In the genomic region with DNA sequence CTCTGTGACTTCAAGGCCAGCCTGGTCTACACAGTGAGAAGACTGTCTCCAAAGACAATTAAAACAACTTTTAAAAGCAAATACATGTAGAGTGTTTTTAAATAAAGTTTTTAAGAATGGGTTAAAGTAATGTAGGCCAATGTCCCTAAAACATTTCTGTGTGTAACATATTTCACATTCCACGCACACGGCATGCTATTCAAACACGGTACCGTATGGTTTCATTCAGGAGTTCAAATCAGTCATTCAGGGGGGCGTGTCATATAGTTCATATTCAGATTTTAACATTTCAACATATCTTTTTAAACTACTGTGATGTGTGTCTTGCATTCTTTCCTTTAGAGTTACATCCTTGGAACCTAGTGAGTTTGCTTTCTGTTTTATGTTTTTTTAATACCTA, we compare ENCODE assay signal across 21 mouse cellular contexts. TPM values are rescaled to one million over a fixed set of nuclear protein-coding genes. Genes with fewer than 3 reads are reported as not detected.
A peak's percentile ranks its signal among the peaks of the same experiment; 100 is the strongest.
DNase-seq lines count a peak whose midpoint lies in the region; ATAC-seq lines count a peak whose summit lies in the region.
"Had no signal": no experiment of that assay in that cellular context is flagged by ENCODE, and none has a peak within 500 bp of the region (broad histone marks: within the 10 kb centered on the region; RNA-seq: fewer than 3 reads in every experiment).

No protein-coding gene starts in this region.

- H3K4me3 ChIP-seq in forebrain, embryonic 10.5 days: no peak overlapping the region
- H3K4me3 ChIP-seq in forebrain, embryonic 16.5 days (replicated peaks; ENCODE audit: low read length): no peak overlapping the region
- H3K4me3 ChIP-seq in midbrain, embryonic 11.5 days (ENCODE audit: low read depth, low read length): no peak overlapping the region
- H3K4me3 ChIP-seq in midbrain, embryonic 14.5 days (replicated peaks; ENCODE audit: low read depth, low read length): no peak overlapping the region
- H3K4me3 ChIP-seq in limb, embryonic 10.5 days: no peak overlapping the region
- no peak overlapping the region for H3K4me3 ChIP-seq in kidney, embryonic 14.5 days (ENCODE audit: low read length)
- H3K4me3 ChIP-seq: forebrain, embryonic 12.5 days; heart, embryonic 13.5 days; intestine, embryonic 15.5 days had no signal

- H3K27ac ChIP-seq in forebrain, embryonic 10.5 days: 0 out of 2 replicates have a peak overlapping the region, but pooled peaks have one; percentile 26
- no peak overlapping the region for H3K27ac ChIP-seq in forebrain, embryonic 16.5 days (ENCODE audit: low read length)
- H3K27ac ChIP-seq in midbrain, embryonic 11.5 days (ENCODE audit: low read depth, low read length): no peak overlapping the region
- no peak overlapping the region for H3K27ac ChIP-seq in midbrain, embryonic 14.5 days (replicated peaks; ENCODE audit: low read depth, low read length)
- H3K27ac ChIP-seq in limb, embryonic 10.5 days: 0 out of 2 replicates have a peak overlapping the region, but pooled peaks have one; percentile 21
- H3K27ac ChIP-seq in kidney, embryonic 14.5 days (ENCODE audit: low read depth, low read length): no peak overlapping the region
- H3K27ac ChIP-seq: hindbrain, embryonic 14.5 days; intestine, embryonic 15.5 days had no signal

- H3K4me1 ChIP-seq in forebrain, embryonic 10.5 days: peaks cover 56% of the 10 kb centered on the region
- peaks cover 12% of the 10 kb centered on the region for H3K4me1 ChIP-seq in forebrain, embryonic 16.5 days (replicated peaks; ENCODE audit: control insufficient read depth, insufficient read depth, low read length)
- H3K4me1 ChIP-seq in midbrain, embryonic 11.5 days (ENCODE audit: control insufficient read depth, insufficient read depth, low read length): peaks cover 3% of the 10 kb centered on the region
- no peaks in the 10 kb centered on the region for H3K4me1 ChIP-seq in midbrain, embryonic 14.5 days (ENCODE audit: control insufficient read depth, insufficient read depth, low read length)
- peaks cover 72% of the 10 kb centered on the region for H3K4me1 ChIP-seq in limb, embryonic 10.5 days
- H3K4me1 ChIP-seq in kidney, embryonic 14.5 days (ENCODE audit: control insufficient read depth, insufficient read depth, low read length): peaks cover 27% of the 10 kb centered on the region

- ATAC-seq in forebrain, embryonic 16.5 days: no peak
- ATAC-seq in midbrain, embryonic 11.5 days (ENCODE audit: low FRiP score): no peak
- ATAC-seq in midbrain, embryonic 14.5 days (ENCODE audit: low FRiP score, low TSS enrichment): no peak
- no peak for ATAC-seq in kidney, embryonic 14.5 days (ENCODE audit: low FRiP score, low TSS enrichment)
- ATAC-seq: CD4-positive, CD25-positive, alpha-beta regulatory T cell, adult 4 months; intestine, embryonic 15.5 days had no signal

- peaks cover 3% of the 10 kb centered on the region; the same call in 1 of the 2 replicates for H3K27me3 ChIP-seq in forebrain, embryonic 10.5 days (ENCODE audit: poor library complexity, severe bottlenecking)
- H3K27me3 ChIP-seq in forebrain, embryonic 16.5 days (replicated peaks; ENCODE audit: control insufficient read depth, insufficient read depth, low read length): no peaks in the 10 kb centered on the region
- no peaks in the 10 kb centered on the region for H3K27me3 ChIP-seq in midbrain, embryonic 11.5 days (ENCODE audit: control insufficient read depth, insufficient read depth, low read length)
- no peaks in the 10 kb centered on the region for H3K27me3 ChIP-seq in midbrain, embryonic 14.5 days (ENCODE audit: control insufficient read depth, insufficient read depth, low read length)
- H3K27me3 ChIP-seq in limb, embryonic 10.5 days (ENCODE audit: low read depth, poor library complexity, severe bottlenecking): no peaks in the 10 kb centered on the region
- H3K27me3 ChIP-seq in kidney, embryonic 14.5 days (ENCODE audit: control insufficient read depth, insufficient read depth, low read length): no peaks in the 10 kb centered on the region
- H3K27me3 ChIP-seq: forebrain, embryonic 12.5 days; heart, embryonic 13.5 days; intestine, embryonic 15.5 days had no signal

- 89% methylated on average over 5 of the region's 5 CpGs for WGBS in forebrain, embryonic 10.5 days
- WGBS in forebrain, embryonic 16.5 days: 90% methylated on average over 5 of the region's 5 CpGs
- WGBS in midbrain, embryonic 11.5 days: 89% methylated on average over 5 of the region's 5 CpGs
- 93% methylated on average over 5 of the region's 5 CpGs for WGBS in midbrain, embryonic 14.5 days
- WGBS in limb, embryonic 10.5 days: 86% methylated on average over 5 of the region's 5 CpGs
- WGBS in kidney, embryonic 14.5 days: 89% methylated on average over 5 of the region's 5 CpGs

- H3K4me2 ChIP-seq in forebrain, embryonic 16.5 days (ENCODE audit: low read length): no peak overlapping the region
- no peak overlapping the region for H3K4me2 ChIP-seq in midbrain, embryonic 11.5 days
- no peak overlapping the region for H3K4me2 ChIP-seq in midbrain, embryonic 14.5 days (ENCODE audit: low read length)
- H3K4me2 ChIP-seq in kidney, embryonic 14.5 days (replicated peaks; ENCODE audit: low read depth, low read length): no peak overlapping the region
- H3K4me2 ChIP-seq: forebrain, embryonic 12.5 days; heart, embryonic 13.5 days; hindbrain, embryonic 14.5 days had no signal

- H3K36me3 ChIP-seq in forebrain, embryonic 10.5 days (replicated peaks): no peaks in the 10 kb centered on the region
- no peaks in the 10 kb centered on the region for H3K36me3 ChIP-seq in forebrain, embryonic 16.5 days (ENCODE audit: control insufficient read depth, insufficient read depth)
- H3K36me3 ChIP-seq in midbrain, embryonic 11.5 days (ENCODE audit: control insufficient read depth, insufficient read depth, low read length): no peaks in the 10 kb centered on the region
- no peaks in the 10 kb centered on the region for H3K36me3 ChIP-seq in midbrain, embryonic 14.5 days (ENCODE audit: control insufficient read depth, insufficient read depth, low read length)
- peaks cover 8% of the 10 kb centered on the region; the same call in 1 of the 2 replicates for H3K36me3 ChIP-seq in limb, embryonic 10.5 days
- no peaks in the 10 kb centered on the region for H3K36me3 ChIP-seq in kidney, embryonic 14.5 days (ENCODE audit: control insufficient read depth, insufficient read depth, low read length)
- H3K36me3 ChIP-seq: forebrain, embryonic 12.5 days; G1E; heart, embryonic 13.5 days; intestine, embryonic 15.5 days had no signal

- no peak for DNase-seq in forebrain, embryonic 10.5 days (ENCODE audit: extremely low spot score, low spot score)
- DNase-seq in midbrain, embryonic 11.5 days (ENCODE audit: low spot score, missing footprints): peak; percentile 82
- DNase-seq in midbrain, embryonic 14.5 days: no peak
- DNase-seq in limb, embryonic 10.5 days (ENCODE audit: low spot score): no peak
- DNase-seq in cerebellum, adult 8-10 months: no peak
- DNase-seq in cerebellum, adult 9-10 months: no peak
- DNase-seq: adrenal gland, postnatal 10 days; B cell, adult 2 months; cerebellum, adult 11 months; cerebellum, adult 9-11 months; forebrain, postnatal 0 days; gastrocnemius, postnatal 14 days; heart, postnatal 36 days had no signal

- no peaks in the 10 kb centered on the region for H3K9me3 ChIP-seq in forebrain, embryonic 10.5 days
- H3K9me3 ChIP-seq in forebrain, embryonic 16.5 days (ENCODE audit: control insufficient read depth, low read length): no peaks in the 10 kb centered on the region
- H3K9me3 ChIP-seq in midbrain, embryonic 11.5 days (ENCODE audit: control insufficient read depth, low read length): no peaks in the 10 kb centered on the region
- no peaks in the 10 kb centered on the region for H3K9me3 ChIP-seq in midbrain, embryonic 14.5 days (ENCODE audit: control insufficient read depth, low read length)
- H3K9me3 ChIP-seq in limb, embryonic 10.5 days (replicated peaks): no peaks in the 10 kb centered on the region
- H3K9me3 ChIP-seq in kidney, embryonic 14.5 days (ENCODE audit: control insufficient read depth, low read length): no peaks in the 10 kb centered on the region
- H3K9me3 ChIP-seq: forebrain, embryonic 12.5 days; heart, embryonic 13.5 days; intestine, embryonic 15.5 days had no signal

- H3K9ac ChIP-seq in forebrain, embryonic 16.5 days (replicated peaks; ENCODE audit: low read depth, low read length): no peak overlapping the region
- H3K9ac ChIP-seq in midbrain, embryonic 11.5 days (ENCODE audit: low read length): no peak overlapping the region
- H3K9ac ChIP-seq in midbrain, embryonic 14.5 days (replicated peaks; ENCODE audit: low read length): no peak overlapping the region
- H3K9ac ChIP-seq in kidney, embryonic 14.5 days (ENCODE audit: low read depth, low read length): no peak overlapping the region
- H3K9ac ChIP-seq: forebrain, embryonic 12.5 days; forebrain, postnatal 0 days; heart, embryonic 13.5 days; hindbrain, embryonic 14.5 days; intestine, embryonic 15.5 days had no signal

RNA-seq across cellular contexts. Expression of gene Rassf3, which starts 7.9 kb away (rescaled TPM):
- 10.6 and 12.2 TPM in 2 replicates for polyA plus RNA-seq in forebrain, embryonic 10.5 days (2016; fragmentation: Nextera tagmentation; extraction: Ambion mirVana)
- 4.1 and 5.3 TPM in 2 replicates for polyA plus RNA-seq in forebrain, embryonic 16.5 days (2015; fragmentation: Nextera tagmentation; extraction: Ambion mirVana)
- polyA plus RNA-seq in midbrain, embryonic 11.5 days (2014; fragmentation: Nextera tagmentation; extraction: Ambion mirVana): 5.9 and 6.0 TPM in 2 replicates
- polyA plus RNA-seq in midbrain, embryonic 14.5 days (2014; fragmentation: Nextera tagmentation; extraction: Ambion mirVana): 2.4 and 4.5 TPM in 2 replicates
- 18.0 and 21.1 TPM in 2 replicates for polyA plus RNA-seq in limb, embryonic 10.5 days (2016; fragmentation: Nextera tagmentation; extraction: Ambion mirVana)
- polyA plus RNA-seq in kidney, embryonic 14.5 days (2014; fragmentation: Nextera tagmentation; extraction: Ambion mirVana): 8.9 and 13.5 TPM in 2 replicates

Comparison
In these comparisons a context has a peak if more than half of its experiments do, and no peak if none do; other contexts are left out.
1. H3K27ac ChIP-seq: peak in forebrain, embryonic 10.5 days (single experiment) and limb, embryonic 10.5 days (single experiment); none in forebrain, embryonic 16.5 days (single experiment), midbrain, embryonic 11.5 days (single experiment), midbrain, embryonic 14.5 days (single experiment) and kidney, embryonic 14.5 days (single experiment).